Mouse (Mus musculus): Measurements from ENCODE around the gene Atg101. TPM values are rescaled to one million over a fixed set of nuclear protein-coding genes. Genes with fewer than 3 reads are reported as not detected.

Atg101 gene
- polyA plus RNA-seq, 1 experiment from 2014 or later, result 92.4 TPM

DNA sequence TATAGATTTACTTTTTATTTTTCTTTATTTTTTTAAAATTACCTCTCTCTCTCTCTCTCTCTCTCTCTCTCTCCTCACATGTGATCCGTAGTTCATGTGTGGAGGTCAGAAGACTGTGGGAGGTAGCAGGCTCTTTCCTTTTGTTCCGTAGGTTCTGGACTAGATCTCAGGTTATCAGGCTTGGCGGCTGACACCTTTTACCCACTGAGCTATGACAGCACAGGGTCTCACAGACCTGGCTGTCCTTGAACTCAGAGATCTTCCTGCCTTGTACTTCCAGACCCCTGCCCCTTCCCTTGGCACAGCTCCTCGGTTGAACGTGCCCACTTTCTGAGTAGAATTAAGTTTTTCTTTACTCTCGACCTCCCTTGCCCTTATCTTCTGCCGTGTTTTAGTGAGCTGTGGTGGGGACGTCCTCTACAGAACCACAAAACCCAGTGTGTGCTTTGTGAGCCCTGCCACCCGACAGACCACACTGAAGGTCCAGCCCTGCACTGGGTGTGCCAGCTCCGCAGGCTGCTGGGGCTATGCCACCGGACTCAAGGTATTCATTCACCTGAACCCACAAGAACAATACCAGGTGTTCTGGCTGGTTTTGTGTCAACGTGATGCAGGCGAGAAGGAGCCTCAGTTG is 32.3 kb downstream of the Atg101 start:
- WGBS, result 51% methylated on average over 13 of the region's 13 CpGs
- peak; percentile 45; the same call in 1 of the 2 replicates for ATAC-seq
- Histone ChIP-seq H3K4me3 (replicated peaks; ENCODE audit: low read length) (peak overlapping the region; percentile 18), H3K27me3 (replicated peaks; ENCODE audit: control insufficient read depth, insufficient read depth, low read length) (no peaks in the 10 kb centered on the region), H3K4me2 (ENCODE audit: low read length) (peak overlapping the region; percentile 27), H3K27ac (ENCODE audit: low read length) (no peak overlapping the region), H3K9me3 (ENCODE audit: control insufficient read depth, low read length) (no peaks in the 10 kb centered on the region), H3K9ac (replicated peaks; ENCODE audit: low read depth, low read length) (no peak overlapping the region), H3K36me3 (ENCODE audit: control insufficient read depth, insufficient read depth) (no peaks in the 10 kb centered on the region), H3K4me1 (replicated peaks; ENCODE audit: control insufficient read depth, insufficient read depth, low read length) (0 out of 2 replicates have a peak, but pooled peaks cover 6% of the 10 kb centered on the region)

- Histone ChIP-seq H3K9ac (replicated peaks; ENCODE audit: low read depth, low read length) (no peak overlapping the region), H3K4me3 (replicated peaks; ENCODE audit: low read length) (no peak overlapping the region), H3K4me2 (ENCODE audit: low read length) (no peak overlapping the region), H3K9me3 (ENCODE audit: control insufficient read depth, low read length) (no peaks in the 10 kb centered on the region), H3K4me1 (replicated peaks; ENCODE audit: control insufficient read depth, insufficient read depth, low read length) (0 out of 2 replicates have a peak, but pooled peaks cover 3% of the 10 kb centered on the region), H3K36me3 (ENCODE audit: control insufficient read depth, insufficient read depth) (no peaks in the 10 kb centered on the region), H3K27ac (ENCODE audit: low read length) (no peak overlapping the region), H3K27me3 (replicated peaks; ENCODE audit: control insufficient read depth, insufficient read depth, low read length) (no peaks in the 10 kb centered on the region)
- ATAC-seq, result no peak
- 81% methylated on average over 18 of the region's 18 CpGs for WGBS
Observed at GRCm38 (mm10) chr15:101316913-101317813, 33.1 kb downstream of the Atg101 start.

DNA sequence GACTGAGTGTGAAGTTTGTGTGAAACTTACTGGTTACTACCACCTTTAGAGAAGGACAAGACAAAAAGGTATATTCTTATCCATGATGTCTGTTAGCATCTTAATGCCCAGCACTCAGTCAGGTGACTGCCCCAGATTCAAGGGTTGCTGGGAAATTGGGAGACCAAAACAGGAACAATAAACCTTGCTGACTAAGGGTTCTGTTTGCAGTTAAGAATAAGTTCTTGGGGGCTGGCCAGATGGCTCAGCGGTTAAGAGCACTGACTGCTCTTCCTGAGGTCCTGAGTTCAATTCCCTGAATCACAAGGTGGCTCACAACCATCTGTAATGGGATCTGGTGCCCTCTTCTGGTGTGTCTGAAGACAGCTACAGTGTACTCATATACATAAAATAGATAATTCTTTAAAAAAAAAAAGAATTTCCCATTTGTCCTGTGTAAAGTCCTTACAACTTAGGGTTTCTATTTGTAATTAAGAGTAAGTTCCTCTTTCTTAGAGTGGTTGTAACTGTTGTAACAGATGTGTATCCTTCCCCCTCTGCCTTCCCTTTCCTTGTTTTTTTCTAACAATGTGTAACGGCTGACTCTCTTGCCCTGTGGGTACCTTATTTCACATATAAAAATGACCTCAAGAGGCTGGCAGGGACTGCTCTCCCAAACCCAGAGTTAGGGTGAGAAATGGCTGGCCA is 33.9 kb downstream of the Atg101 start:
- Histone ChIP-seq H3K27me3 (replicated peaks; ENCODE audit: control insufficient read depth, insufficient read depth, low read length) (no peaks in the 10 kb centered on the region), H3K4me2 (ENCODE audit: low read length) (no peak overlapping the region)

GRCm38 (mm10) chr15:101318889-101319765 is 35.1 kb downstream of the Atg101 start:
- no peak overlapping the region for H3K4me3 ChIP-seq (replicated peaks; ENCODE audit: low read length)
- no peak overlapping the region for H3K27ac ChIP-seq (ENCODE audit: low read length)
- H3K9me3 ChIP-seq (ENCODE audit: control insufficient read depth, low read length), result no peaks in the 10 kb centered on the region
- no peak overlapping the region for H3K9ac ChIP-seq (replicated peaks; ENCODE audit: low read depth, low read length)
- 71% methylated on average over 14 of the region's 14 CpGs for WGBS
- H3K27me3 ChIP-seq (replicated peaks; ENCODE audit: control insufficient read depth, insufficient read depth, low read length), result no peaks in the 10 kb centered on the region
- no peak for ATAC-seq
- no peak overlapping the region for H3K4me2 ChIP-seq (ENCODE audit: low read length)
- 0 out of 2 replicates have a peak, but pooled peaks cover 3% of the 10 kb centered on the region for H3K4me1 ChIP-seq (replicated peaks; ENCODE audit: control insufficient read depth, insufficient read depth, low read length)
- no peaks in the 10 kb centered on the region for H3K36me3 ChIP-seq (ENCODE audit: control insufficient read depth, insufficient read depth)

More for the DNA sequence above, 33.9 kb downstream of the Atg101 start:
- Histone ChIP-seq H3K9me3 (ENCODE audit: control insufficient read depth, low read length) (no peaks in the 10 kb centered on the region), H3K36me3 (ENCODE audit: control insufficient read depth, insufficient read depth) (no peaks in the 10 kb centered on the region), H3K4me1 (replicated peaks; ENCODE audit: control insufficient read depth, insufficient read depth, low read length) (0 out of 2 replicates have a peak, but pooled peaks cover 3% of the 10 kb centered on the region), H3K9ac (replicated peaks; ENCODE audit: low read depth, low read length) (no peak overlapping the region), H3K4me3 (replicated peaks; ENCODE audit: low read length) (no peak overlapping the region), H3K27ac (ENCODE audit: low read length) (no peak overlapping the region)
- 81% methylated on average over 2 of the region's 2 CpGs for WGBS
- no peak for ATAC-seq

GRCm38 (mm10) chr15:101320010-101320617 is 36.0 kb downstream of the Atg101 start:
- 89% methylated on average over 6 of the region's 6 CpGs for WGBS
- Histone ChIP-seq H3K4me1 (replicated peaks; ENCODE audit: control insufficient read depth, insufficient read depth, low read length) (0 out of 2 replicates have a peak, but pooled peaks cover 3% of the 10 kb centered on the region), H3K36me3 (ENCODE audit: control insufficient read depth, insufficient read depth) (no peaks in the 10 kb centered on the region), H3K9me3 (ENCODE audit: control insufficient read depth, low read length) (no peaks in the 10 kb centered on the region), H3K9ac (replicated peaks; ENCODE audit: low read depth, low read length) (no peak overlapping the region), H3K4me3 (replicated peaks; ENCODE audit: low read length) (no peak overlapping the region), H3K27me3 (replicated peaks; ENCODE audit: control insufficient read depth, insufficient read depth, low read length) (no peaks in the 10 kb centered on the region), H3K4me2 (ENCODE audit: low read length) (no peak overlapping the region), H3K27ac (ENCODE audit: low read length) (no peak overlapping the region)
- no peak for ATAC-seq

GRCm38 (mm10) chr15:101320618-101321041 is 36.6 kb downstream of the Atg101 start:
- H3K9me3 ChIP-seq (ENCODE audit: control insufficient read depth, low read length), result no peaks in the 10 kb centered on the region
- no peaks in the 10 kb centered on the region for H3K27me3 ChIP-seq (replicated peaks; ENCODE audit: control insufficient read depth, insufficient read depth, low read length)
- 75% methylated on average over 6 of the region's 6 CpGs for WGBS
- ATAC-seq, result no peak
- no peak overlapping the region for H3K4me2 ChIP-seq (ENCODE audit: low read length)
- H3K4me1 ChIP-seq (replicated peaks; ENCODE audit: control insufficient read depth, insufficient read depth, low read length), result 0 out of 2 replicates have a peak, but pooled peaks cover 3% of the 10 kb centered on the region
- no peak overlapping the region for H3K9ac ChIP-seq (replicated peaks; ENCODE audit: low read depth, low read length)
- H3K27ac ChIP-seq (ENCODE audit: low read length), result no peak overlapping the region
- no peaks in the 10 kb centered on the region for H3K36me3 ChIP-seq (ENCODE audit: control insufficient read depth, insufficient read depth)
- H3K4me3 ChIP-seq (replicated peaks; ENCODE audit: low read length), result no peak overlapping the region

GRCm38 (mm10) chr15:101321126-101321525 is 37.1 kb downstream of the Atg101 start:
- H3K9me3 ChIP-seq (ENCODE audit: control insufficient read depth, low read length), result no peaks in the 10 kb centered on the region
- no peak overlapping the region for H3K4me2 ChIP-seq (ENCODE audit: low read length)
- H3K4me3 ChIP-seq (replicated peaks; ENCODE audit: low read length), result no peak overlapping the region
- no peak overlapping the region for H3K27ac ChIP-seq (ENCODE audit: low read length)
- no peak for ATAC-seq
- no peaks in the 10 kb centered on the region for H3K27me3 ChIP-seq (replicated peaks; ENCODE audit: control insufficient read depth, insufficient read depth, low read length)
- H3K36me3 ChIP-seq (ENCODE audit: control insufficient read depth, insufficient read depth), result no peaks in the 10 kb centered on the region
- no peak overlapping the region for H3K9ac ChIP-seq (replicated peaks; ENCODE audit: low read depth, low read length)
- WGBS, result 69% methylated on average over 5 of the region's 5 CpGs
- no peaks in the 10 kb centered on the region for H3K4me1 ChIP-seq (replicated peaks; ENCODE audit: control insufficient read depth, insufficient read depth, low read length)

- Histone ChIP-seq H3K9ac (replicated peaks; ENCODE audit: low read depth, low read length) (no peak overlapping the region), H3K4me2 (ENCODE audit: low read length) (no peak overlapping the region), H3K27ac (ENCODE audit: low read length) (no peak overlapping the region), H3K4me1 (replicated peaks; ENCODE audit: control insufficient read depth, insufficient read depth, low read length) (no peaks in the 10 kb centered on the region), H3K36me3 (ENCODE audit: control insufficient read depth, insufficient read depth) (no peaks in the 10 kb centered on the region), H3K9me3 (ENCODE audit: control insufficient read depth, low read length) (no peaks in the 10 kb centered on the region), H3K27me3 (replicated peaks; ENCODE audit: control insufficient read depth, insufficient read depth, low read length) (no peaks in the 10 kb centered on the region), H3K4me3 (replicated peaks; ENCODE audit: low read length) (no peak overlapping the region)
- 79% methylated on average over 5 of the region's 5 CpGs for WGBS
- ATAC-seq, result no peak
Observed at GRCm38 (mm10) chr15:101322106-101322505, 38.0 kb downstream of the Atg101 start.
